Mouse (Mus musculus): ENCODE measurements around the gene Ap5b1. TPM values are rescaled to one million over a fixed set of nuclear protein-coding genes. Genes with fewer than 3 reads are reported as not detected.

Ap5b1 gene
- 1 to 10 TPM; 6.3 to 7.3 TPM for total RNA-seq (2021)
- long read RNA-seq, experiment 1, partial matches to known transcripts: 0 of 4 reads
- long read RNA-seq, experiment 1, other reads (novel, unspliced or antisense): 2 of 4 reads
- long read RNA-seq, experiment 2, partial matches to known transcripts: 0 of 3 reads
- long read RNA-seq, experiment 2, other reads (novel, unspliced or antisense): 0 of 3 reads

DNA sequence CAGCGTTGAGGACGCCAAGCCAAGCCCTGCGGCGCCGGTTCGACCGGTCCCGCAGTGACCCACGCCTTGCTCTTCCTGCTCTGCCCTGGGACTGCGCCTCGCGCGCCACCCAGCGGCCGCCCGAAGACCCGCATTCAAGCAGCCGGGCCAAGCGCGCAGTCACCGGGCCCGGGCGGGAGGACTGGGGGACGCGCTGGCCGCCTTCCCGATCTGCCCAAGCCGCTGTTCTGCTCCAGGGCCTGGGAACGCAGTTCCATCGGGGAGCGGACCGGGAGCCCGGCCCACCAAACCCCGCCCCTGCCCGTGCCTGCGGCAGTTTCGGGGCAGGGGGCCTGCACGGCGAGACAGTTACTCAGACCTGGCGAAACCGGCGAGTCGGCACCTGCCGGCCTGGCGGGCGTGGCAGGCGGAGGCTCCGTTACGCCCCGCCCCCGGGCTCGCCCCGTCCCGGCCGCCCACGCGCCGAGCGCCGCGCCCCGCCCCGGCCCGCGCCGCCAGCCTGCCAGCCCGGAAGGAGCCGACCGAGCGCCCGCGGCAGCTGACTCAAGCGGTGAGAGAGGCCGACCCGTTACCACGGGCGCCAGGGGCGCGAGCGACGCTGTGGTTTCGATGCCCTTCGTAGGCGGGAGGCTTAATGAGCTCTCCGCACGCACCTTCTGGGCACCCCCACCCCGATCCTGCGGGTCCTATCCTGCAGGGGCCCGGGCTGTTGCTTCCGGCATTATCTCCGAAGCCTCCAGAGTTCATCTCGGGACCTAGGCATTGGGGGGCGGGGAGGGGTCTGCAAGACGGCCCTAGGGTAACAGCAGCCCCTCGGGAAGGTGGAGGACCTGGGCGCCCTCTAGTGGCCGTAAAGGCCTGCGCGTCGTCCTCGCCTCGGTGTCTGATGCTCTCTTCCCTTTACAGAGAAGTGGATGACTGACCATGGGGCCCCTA is at the start of gene Ap5b1:
TSS of gene Ap5b1 (plus strand) at position 492 of the 936 bp plus-strand sequence.
- DNase-seq: peak; percentile 92

DNA sequence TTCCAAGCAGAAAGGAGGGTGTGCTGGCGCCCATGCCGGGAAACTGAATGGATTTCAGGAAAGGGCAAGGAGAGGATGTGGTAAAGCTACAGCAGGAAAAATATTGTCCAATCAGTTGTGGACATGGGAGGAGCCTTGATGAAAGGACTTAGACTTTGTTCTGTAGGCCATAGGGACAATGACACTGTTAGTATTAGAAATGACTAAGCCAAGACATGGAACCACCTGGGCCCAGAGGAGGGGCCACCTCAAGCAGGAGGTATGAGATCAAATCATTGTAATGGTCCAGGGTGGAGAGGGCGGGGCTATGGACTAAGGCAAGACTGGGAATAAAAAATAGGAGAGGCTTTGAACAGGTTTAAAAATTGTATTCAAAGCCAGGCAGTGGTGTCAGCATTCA is 49.1 kb upstream of the Ap5b1 start:
- no peak for DNase-seq

DNA sequence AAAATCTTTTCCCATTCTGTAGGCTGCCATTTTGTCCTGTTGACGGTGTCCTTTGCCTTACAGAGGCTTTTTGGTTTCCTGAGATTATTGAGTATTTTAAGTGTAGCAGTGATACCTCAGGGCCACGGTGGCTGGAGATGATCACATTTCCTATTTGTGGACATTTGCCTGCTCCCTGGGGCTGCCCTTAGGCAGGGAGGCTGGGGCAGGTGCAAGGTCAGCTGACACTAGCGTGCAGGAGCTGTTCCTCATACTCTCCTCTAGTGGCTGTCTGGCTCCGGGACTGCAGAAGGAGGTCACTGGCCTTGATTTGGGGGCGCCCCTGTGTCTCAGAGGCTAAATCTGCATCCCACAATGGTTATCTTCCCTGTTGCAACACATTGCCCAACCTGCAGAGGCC is 42.6 kb upstream of the Ap5b1 start:
- DNase-seq: no peak

DNA sequence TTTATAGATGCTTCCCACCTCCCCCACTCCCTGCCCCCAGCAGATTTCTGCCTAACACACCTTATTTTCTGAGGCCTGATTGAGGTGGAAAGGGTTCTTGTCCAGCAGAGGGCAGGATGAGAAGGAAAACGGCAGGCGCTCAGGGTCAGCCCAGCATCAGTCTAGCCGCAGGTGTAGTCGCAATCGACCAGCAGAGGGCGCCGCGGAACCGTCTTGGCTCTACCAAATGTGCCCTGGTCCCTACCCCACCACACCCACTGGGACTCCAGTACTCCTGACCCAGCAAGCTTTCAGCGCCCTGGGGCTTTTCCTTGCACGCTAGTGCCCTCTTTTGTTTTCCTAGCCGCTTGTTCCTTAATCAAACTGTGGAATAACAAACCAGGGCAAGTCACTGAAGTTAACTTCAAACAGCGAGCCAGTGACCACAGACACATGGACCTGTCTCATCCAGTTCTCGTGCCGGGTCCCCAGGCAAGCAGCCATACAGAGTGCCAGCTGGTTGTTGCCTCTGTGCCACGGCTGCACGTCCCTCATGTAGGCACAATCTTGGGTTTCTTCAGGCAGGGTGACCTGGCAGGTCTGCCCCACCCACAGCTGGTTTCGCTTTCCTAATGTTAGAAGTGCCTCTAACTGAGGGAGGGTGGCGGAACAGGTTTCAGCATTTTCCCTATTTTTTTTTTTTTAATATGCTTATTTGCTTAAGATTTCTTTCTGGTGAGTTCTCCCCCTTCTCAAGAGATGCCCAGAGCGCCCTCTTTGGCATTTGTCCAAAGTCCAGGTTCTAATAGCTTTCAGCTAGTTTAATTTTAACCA is 38.3 kb upstream of the Ap5b1 start:
- peak; percentile 99 for DNase-seq

DNA sequence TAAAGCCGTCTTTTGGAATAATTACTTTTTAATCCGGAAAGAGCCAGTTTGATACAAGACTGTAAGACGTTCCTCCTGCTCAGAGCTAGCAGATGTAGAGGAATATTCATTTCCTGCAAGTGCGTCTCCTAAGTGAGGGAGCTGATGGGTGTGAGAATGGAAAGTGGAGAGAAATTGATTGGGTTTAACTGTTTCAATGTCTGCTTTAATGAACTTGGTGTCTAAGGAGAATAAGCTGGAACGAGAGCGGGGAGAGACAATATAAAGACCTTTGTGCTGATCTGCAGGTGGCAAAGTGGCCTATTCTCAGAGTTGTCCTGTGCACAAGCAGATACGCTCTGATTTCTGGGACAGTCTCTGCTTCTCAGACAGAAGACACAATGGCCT is 37.7 kb upstream of the Ap5b1 start:
- DNase-seq: no peak

DNA sequence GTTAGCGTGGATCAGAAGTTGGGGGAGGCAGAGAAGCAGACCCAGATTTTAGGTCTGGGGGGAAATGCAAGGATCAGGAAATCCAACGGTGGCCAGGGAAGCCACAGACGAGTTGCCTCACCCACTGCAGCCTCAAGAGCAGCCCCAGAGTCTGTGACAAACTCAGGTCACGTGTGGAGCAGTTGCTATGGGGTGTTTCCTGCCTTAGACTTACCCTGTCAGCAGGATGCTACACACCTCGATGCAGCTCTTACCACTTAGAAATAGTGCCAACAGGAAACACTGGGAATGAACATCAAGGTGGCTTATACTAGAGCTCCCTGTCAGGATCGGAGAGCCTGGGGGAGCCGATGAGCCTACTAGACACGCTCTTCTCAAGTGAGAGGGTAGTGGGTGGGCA is 35.3 kb upstream of the Ap5b1 start:
- no peak for DNase-seq

DNA sequence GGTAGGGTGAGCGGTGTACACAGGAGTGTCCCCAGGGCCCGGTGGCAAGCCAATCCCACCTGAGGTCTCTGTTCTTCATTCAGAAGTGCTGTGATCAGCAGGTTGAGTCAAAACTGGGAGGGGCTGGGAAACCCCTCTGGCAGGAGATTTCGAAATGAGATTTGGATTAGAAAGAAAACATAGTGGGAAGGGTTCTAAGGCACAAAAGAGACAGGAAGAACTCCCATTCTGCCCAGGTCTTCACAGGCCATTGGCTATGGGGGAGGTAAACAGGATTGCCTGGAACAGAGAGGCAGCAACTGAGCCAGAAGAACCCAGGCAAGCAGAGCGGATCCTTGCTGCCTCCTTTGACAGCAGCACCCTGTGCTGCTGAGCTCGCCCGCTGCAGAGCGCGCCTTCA is 29.0 kb upstream of the Ap5b1 start:
- DNase-seq: no peak

DNA sequence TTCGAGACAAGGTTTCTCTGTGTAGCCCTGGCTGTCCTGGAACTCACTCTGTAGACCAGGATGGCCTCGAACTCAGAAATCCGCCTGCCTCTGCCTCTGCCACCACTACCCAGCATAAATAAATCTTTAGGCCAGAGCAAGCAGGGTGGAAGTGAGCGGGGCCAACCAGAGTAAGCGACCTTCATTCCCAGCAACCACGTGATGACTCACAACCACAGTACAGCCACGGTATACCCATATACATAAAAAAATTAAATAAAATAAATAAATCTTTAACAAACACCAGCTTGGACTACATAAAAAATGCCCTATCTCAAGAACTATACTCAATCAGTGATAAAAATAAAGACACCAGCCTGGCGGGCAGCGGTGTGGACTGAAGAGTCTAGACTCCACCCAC is 24.5 kb upstream of the Ap5b1 start:
- no peak for DNase-seq

DNA sequence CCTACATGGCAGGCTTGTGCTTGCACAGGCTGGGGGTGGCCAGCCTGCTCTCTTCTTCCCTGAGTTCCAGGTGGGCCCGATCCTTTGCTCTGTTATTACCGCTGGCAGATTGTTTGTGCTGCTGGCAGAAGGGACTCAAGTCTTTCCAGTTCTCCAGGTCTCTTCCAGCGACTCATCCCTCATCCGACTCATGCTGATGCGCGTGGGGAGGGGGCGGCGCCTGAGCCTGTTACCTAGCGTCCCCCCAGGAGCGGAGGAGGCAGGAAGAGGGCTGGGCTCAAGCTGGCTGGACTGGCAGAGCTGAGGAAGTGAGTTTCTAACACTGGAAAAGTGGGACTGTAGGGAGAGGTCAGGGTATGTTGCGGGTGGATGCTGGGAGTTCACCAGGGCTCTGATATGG is 23.8 kb upstream of the Ap5b1 start:
- no peak for DNase-seq

DNA sequence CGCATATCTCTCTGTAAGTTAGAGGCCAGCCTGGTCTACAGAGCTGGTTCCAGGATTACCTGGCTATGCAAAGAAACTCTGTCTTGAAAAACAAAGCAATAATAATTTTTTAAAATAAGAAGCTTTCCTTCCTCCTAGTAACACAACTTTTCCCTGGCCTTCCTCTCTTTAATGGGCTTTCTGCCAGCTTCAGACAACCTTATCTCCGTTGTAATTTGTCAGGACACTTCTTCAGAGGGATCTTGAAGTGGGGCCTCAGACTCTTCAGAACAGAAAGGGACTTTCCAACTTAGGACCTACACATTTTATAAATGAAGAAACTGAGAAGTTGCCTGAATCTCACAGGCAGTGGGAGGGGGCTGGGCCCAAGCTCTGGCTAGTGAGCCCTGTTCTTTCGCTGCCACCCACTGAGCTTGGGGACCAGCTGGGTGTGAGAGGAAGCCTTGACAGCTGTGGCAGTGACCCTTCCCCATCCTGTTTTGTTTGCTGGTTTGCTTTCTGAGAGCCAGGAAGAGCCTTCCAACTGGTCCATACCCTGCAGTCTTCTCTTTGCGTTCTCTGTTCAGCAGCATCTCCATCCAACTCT is 20.3 kb upstream of the Ap5b1 start:
- DNase-seq: no peak

DNA sequence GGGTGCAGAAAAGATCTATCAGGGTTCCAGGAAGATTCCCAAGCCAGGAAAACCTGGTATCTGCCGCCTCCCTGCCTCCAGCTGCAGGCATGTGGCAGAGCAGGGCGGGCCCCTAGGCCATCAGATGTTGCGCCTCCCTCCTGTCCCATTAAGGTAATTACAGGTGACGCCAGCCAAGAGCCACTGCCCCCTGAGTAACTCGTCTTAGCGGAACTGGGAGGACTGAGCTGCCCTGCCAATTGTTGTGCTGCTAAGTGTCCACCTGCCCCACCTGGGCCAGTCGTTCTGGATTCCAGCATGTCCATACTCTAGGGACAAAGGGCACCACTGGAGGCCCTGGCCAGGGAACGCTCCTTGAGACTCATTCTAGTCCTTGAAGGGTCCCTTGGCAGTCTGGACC is 14.0 kb upstream of the Ap5b1 start:
- no peak for DNase-seq

DNA sequence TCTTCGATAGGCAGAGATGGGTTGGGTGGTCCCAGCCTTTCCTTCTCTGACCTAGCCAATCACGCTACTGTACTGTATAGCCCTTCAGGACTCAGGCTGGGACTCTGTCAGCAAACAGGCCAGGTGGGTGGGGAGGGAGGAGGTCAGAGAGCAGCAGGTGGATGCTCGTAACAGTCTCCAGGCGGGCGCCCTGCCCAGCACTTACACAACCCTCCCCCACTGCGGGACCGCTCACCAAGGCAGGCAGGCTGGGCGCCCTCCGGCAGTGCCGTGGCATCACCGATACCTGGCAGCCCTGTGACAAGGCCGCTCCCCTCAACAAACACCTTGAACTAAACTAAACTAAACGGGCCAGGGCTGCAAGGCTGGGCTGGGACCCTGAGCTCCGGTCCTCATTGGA is 13.6 kb upstream of the Ap5b1 start:
- DNase-seq: no peak

DNA sequence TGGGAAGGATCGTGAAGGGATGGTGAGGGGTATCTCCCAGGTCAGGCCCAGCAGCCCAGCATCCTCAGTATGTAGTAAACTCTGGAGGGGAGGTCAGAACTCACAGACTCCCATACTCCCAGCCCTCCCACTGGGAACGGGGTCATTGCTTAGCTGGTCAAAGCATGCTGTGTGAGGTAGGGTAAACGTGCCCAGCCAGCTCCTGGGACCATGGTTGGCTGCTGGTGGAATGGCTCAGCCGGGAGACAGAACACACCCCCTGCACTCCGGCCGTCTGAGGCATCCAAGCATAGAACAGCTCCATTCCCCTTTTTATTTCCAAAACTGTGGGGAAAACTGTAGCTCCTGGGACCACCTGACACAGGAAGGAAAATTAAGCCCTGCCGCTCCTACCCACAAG is 9.7 kb upstream of the Ap5b1 start:
- DNase-seq: no peak

DNA sequence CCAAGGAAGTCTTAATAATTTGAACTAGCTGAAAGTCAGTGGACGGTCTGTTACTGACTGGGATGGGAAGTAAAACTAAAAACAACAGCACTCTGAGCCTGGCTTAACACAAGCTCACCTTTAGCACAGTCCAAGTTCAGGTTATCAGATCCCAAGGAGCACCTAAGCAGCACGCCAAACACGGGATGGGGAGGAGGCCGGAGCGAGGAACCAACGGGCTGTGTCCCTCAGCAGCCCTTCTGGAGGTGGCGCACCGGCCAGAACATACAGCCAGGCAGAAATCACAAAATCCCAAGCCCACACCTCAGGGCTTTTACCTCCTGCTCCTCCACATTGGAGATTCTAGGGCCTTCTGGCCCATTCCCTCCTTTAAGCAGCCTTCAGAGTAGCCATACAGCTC is 9.1 kb upstream of the Ap5b1 start:
- no peak for DNase-seq

DNA sequence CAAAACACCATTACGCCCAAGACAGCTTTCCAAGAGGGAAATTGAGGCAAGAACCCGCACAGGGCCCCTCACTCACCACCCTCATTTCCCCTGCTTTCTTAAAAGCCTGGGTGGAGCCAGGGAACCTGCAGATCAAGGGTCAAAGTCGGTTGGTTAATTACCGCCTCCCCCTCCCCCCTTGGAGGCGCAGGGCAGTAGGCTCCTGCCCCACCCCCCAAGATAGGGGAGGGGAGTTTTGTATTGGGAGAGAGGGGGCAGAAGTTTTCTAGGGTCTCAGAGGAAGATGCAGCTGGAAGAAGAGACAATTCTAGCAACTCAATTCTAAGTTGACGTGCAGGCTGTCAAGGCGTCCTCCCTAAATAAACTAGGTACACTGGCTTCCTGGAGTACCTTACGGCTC is 8.6 kb upstream of the Ap5b1 start:
- no peak for DNase-seq

DNA sequence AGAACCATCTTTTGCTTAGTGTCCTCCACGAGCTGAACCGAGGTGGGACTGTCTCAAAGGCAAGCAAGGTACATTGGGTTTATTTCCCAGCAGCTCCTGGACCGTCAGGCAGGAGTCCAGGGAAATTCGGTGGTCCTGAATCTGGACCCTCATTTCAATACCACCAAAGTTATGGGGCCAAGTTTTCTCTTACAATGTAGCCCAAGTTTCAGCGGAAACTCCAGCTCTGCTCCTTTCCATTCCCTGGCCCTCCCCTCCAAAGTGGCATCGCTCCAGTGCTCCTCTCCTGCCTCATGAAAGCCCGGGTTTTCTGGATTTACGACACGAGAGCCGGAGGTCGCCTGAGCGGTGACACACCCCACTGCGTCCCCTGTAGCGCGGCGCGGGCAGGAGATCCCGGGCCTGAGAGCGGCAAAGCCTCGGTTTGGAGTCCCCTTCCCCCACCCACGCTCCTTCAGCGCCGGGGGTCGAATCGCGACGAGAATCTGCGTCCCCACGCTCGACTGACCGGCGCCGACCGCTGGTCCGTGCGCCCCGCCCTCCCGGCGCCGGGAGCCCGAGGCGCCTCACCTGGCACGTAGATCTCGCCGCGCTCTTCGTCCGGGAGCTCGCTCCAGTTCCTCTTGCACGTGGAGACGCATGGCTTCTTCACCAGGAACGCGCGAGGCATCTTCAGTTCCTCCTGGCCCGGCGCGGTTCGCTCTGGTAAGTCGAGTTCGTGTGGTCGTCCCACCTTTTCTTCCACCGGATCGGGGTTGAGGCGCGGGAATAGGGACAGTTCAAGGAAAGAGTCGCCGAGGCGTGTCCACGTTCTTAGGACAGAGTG is 8.0 kb upstream of the Ap5b1 start:
- DNase-seq: no peak

DNA sequence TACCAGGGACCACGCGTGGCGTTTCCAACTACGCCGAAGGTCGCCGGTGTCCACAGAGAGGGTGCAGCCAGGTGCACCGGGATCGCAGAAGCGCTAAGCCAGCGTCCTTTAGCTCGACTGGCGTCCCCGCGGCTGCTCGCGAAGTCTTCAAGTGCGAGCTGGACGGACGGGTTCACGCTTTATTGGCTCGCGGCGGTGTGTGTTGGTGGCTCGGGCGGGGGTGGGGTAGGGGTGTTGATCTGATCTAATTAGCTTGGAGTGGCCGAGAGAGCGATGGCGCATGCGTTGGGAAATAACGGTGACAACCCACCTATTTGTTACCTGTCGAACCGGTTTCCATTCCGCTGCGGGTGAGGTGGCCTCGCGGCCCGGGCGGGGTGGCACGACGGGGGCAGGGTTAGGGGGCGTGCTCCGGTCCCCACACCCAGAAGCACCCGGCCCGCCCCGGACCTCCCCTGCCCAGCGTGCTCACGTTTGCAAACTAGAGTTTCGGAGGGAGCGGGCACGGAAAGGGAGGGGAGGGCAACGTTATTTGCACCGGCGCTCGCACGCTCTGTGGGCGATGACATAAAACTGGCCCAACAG is 7.3 kb upstream of the Ap5b1 start, which contains the start of gene Ovol1:
TSS of gene Ovol1 (minus strand) at position 190 of the 585 bp plus-strand sequence.
- peak; percentile 30 for DNase-seq

DNA sequence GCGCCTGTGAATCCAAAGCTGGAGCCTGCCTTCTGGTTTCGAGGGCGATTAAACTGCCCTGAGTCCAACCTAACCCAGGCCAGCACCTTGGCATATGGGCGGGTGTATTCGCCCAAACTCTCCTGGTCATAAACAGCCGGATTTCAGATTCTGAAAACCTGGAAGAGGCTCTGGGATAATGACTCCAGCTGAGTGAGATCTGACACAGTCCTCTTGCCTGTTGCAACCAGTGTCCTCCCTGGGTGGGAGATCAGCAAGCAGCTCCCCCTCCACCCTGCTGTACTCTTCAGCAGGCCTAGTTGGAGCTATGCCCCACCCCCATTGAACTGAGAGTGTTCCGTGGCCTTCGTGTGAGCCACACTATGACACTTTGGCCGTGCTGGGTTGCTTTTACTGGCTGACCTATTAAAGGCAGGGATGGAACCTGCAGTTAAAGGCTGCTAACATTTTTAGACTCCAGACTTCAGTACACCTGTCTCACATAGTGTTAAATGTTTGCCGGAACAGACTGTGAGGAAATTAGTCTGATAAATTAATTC is 6.5 kb upstream of the Ap5b1 start:
- DNase-seq: no peak

DNA sequence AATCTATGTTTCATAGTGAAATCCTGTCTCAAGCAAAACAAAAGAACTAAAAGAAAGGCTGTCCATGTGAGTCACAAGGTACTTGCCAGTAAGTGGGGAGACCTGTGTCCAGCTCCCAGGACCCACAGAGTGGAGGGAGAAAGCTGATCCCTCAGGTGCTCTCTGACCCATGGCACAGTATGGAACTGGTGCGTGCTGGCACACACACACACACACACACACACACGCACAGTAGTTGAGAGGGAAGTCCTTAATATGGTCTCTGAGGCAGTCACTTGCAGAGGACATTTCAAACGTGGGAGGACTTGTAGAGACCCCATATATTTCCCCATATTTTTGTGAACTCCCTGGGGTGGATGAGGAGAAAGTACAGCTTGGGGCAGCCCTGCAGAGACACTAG is 5.9 kb upstream of the Ap5b1 start:
- DNase-seq: no peak

DNA sequence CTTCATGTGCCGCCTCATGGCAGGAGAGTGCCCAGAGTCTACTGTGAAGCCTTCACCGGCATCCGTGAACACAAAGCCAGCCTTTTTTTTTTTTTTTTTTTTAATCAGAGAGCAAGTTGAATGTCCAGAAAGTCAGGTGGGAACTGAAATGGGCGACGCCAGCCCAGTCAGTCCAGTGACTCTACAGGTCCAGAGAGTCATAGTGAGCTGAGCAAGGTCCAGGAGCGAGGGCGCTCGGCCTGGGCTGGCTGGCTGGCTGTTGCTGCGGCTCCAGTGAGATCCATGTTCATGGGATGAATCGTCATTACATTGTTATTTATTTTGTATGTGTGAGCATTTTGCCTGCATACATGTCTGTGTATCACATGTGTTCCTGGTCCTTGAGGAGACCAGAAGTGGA is 5.0 kb upstream of the Ap5b1 start:
- DNase-seq: no peak

DNA sequence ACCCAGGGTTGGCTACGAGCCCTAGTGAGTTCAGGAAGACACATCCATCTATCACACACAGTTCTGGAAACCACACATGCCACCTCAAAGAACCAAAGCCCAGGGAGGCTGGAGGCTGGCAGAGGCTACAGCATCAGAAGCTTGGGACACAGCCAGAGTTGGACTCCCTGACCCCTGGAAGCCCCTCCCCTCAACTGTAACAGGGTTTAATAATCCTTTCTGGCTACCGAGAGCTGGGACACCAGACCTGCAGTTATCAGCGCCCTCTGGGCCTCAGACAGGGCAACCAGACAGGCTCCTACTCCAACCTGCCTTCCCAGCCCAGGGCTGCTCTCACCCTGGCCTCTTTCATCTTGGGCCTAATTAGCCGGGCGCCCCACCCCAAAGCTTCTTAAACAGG is 1.5 kb upstream of the Ap5b1 start:
- no peak for DNase-seq
